Mouse (Mus musculus) kidney, postnatal 10 days (tissue): ENCODE data around the gene F7.
A peak's percentile ranks its signal among the peaks of the same experiment; 100 is the strongest.

Experiments
- DNase-seq: peaks from one replicate; pipeline ENCODE4 v3.0.0; 2021; ENCODE audit warnings: mixed read lengths

F7 gene

GRCm38 (mm10) chr8:13025487-13026224 lies at the start of gene F7:
TSS of gene F7 (plus strand) at chr8:13026034.
- peak; percentile 58 for DNase-seq

DNA sequence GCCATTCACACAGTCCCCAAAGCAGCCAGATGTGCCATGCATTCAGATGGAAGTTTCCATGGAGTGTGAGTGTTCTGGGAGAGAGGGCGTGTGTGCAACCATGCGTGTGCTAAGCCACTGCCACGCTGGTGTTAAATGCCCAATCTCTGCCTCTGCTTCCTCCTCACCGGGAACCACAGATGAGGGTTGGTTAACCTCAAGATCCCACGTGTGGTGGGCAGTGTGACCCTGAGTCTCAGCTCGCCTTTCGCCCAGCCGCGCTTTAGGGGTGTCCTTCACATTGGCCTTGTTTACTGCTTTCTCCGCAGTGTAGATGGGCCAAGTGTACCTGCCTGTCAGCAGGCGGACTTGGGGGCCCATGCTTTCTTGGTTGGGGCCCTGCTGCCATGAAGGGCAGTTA lies 49.5 kb upstream of the F7 start:
- DNase-seq = no peak

DNA sequence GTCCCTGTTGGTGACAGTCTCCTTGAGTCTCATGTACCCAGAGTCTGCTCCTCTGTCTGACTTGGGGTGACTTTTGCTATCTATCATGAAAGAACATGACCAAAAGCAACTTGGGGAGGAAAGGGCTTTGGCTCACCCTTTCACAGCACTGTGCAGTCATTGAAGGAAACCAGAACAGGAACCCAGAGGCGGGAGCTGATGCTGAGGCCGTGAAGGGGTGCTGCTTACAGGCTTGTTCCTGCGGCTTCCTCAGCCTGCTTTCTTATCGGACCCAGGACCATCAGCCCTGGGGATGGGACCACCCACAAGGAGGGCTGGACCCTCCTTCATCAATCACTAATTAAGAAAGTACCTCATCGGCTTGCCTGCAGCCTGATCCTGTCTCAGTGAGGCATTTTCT lies 49.1 kb upstream of the F7 start:
- DNase-seq = no peak

- no peak for DNase-seq
Measured at GRCm38 (mm10) chr8:12977325-12977724, 48.5 kb upstream of the F7 start.

DNA sequence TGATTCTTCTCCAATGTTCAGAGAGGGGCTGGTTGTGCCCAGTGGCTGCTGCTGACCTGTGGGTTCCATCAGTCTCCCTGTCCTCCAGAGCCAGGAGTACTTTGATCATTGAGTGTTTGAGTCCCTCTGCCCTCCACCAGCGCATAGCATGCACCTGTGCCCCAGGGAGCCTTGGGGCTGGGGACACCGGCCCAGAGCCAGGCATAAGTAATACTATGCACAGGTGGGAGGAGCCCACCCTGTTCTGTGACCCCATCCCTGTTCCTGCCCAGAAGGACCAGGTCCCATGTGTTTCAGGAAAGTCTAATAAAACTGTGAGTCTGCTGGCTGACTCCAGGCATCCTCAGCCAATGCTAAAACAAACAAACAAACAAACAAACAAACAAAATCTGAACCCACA lies 47.5 kb upstream of the F7 start:
- DNase-seq = no peak

DNA sequence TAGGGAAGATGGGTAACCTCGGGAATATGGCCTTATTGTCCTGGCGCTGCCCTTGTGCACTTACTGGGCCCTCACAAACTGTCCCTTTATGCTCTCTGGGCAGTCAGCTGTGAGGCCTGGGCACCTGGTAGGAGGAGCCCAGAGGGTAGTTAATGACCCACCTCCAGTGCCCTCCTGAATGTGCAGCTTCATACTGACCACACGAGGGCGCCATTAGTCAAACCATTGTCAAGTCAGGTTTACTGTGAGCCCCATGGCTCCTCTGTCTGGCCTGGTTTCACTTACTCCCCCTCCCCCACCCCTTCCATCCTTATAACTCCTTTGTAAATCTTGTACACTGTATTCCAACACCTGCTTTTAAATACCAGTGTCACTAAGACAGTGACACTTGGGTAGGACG lies 47.1 kb upstream of the F7 start:
- peak; percentile 72 for DNase-seq

DNA sequence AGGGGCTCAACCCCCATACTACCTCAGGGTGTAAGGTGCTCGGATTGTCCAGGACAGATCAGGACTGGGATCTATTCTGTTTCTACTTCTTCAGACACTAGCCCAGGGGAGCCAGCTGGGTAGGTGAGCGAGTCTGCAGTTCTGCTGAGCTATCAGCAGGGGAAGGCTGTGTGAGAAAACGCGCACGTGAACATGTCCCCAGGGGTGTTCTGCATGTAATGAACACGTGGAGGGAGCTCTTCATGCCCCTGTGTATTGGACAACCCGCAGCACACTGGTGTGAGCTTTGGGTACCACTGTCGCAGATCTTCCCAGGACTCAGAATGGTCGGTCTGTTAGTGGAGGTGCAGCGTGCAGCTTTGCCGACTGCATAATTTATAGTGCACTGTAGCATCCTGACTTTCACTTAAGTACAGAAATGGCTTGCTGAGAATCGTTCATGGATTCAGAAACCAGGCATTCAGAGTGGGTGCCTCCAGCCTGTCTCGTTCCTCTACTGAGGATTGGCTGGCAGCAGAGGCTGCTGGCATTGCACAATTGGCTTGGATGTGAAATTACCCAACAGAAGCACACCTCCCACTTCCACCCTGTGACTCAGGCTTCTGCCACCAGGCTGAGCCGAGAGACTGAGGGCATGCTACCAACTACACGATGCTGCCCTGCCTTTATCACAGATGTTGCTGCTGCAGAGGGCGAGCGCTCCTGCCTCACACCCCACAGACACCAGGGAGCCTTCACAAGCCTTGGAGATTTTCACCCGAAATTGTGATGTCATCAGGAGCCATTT lies 42.0 kb upstream of the F7 start:
- DNase-seq = no peak

DNA sequence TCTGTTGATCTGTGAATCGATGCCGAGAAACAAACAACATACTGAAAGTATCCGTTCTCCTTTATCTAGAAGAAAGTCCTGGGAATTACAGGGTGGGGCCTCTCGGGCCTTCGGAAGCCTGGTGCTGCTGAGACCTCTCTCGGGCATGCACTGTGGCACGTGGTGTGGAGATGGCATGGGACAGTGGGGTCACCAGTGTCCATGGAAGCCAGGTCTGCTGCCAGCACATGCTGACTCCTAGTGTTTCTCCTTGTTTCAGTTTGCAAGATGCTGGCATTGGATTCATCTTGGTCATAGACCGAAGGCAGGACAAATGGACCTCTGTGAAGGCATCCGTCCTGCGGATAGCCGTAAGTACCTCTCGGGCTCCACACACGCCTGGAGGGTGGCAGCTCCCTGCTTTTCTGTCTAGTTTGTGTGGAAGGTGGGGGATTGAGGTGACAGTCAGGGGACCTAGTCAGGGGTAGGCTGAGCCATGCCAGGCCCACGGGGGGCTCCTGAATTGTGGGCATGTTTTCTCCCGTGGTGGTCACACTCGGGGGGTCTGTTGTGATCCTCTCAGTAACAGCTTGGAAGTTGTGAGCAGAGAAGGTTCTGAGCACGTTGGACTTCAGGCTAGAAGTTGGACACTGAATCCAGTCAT lies 41.1 kb upstream of the F7 start:
- DNase-seq = no peak

- DNase-seq = no peak
Measured at GRCm38 (mm10) chr8:12985259-12985658, 40.6 kb upstream of the F7 start.

DNA sequence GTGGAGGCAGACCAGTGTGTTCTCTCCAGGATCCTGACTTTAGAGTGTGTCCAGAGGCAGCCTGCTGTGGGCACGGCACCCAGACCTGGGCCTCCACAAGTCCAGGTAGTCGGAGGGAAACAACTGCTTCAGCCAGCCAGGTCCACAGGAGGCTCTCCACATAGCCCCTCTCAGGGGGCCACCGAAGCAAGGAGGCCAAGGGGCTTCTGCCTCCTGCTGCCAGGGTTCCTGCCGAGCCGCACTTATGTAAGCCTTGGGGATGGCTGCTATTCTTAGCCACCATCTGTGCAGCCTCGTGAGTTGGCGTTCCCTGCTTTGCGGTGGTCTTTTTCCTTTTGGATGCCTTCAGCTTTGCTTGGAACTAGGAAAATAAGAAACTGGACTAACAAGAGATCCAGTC lies 38.3 kb upstream of the F7 start:
- no peak for DNase-seq

GRCm38 (mm10) chr8:12988722-12989430 lies 37.0 kb upstream of the F7 start:
- DNase-seq = no peak

DNA sequence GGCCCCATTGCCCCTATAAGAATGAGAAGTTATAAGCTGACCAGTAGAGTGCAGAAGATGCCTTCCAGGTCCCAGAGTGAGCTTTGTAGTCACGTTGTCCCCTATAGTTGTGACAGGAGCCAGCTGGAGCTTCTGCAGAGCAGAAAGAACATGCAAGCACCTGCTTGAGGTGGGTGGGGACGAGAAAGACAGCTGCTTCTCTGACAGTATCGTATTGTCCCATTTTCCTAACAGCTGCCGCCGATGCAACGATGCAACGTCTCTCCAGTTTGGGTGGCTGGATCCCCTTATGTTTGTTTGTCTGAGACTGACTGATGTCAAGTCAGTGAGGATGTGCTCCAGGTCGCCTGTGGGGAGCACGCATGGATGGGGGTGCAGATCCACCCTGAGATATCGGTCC lies 34.4 kb upstream of the F7 start:
- no peak for DNase-seq

- no peak for DNase-seq
Measured at GRCm38 (mm10) chr8:12994468-12994867, 31.4 kb upstream of the F7 start.

- DNase-seq = no peak
Measured at GRCm38 (mm10) chr8:12995481-12995880, 30.4 kb upstream of the F7 start.

- DNase-seq = no peak
Measured at GRCm38 (mm10) chr8:12996831-12997275, 29.0 kb upstream of the F7 start.

- no peak for DNase-seq
Measured at GRCm38 (mm10) chr8:12998331-12998730, 27.5 kb upstream of the F7 start.

- peak; percentile 33 for DNase-seq
Measured at GRCm38 (mm10) chr8:12999793-13000192, 26.0 kb upstream of the F7 start.

DNA sequence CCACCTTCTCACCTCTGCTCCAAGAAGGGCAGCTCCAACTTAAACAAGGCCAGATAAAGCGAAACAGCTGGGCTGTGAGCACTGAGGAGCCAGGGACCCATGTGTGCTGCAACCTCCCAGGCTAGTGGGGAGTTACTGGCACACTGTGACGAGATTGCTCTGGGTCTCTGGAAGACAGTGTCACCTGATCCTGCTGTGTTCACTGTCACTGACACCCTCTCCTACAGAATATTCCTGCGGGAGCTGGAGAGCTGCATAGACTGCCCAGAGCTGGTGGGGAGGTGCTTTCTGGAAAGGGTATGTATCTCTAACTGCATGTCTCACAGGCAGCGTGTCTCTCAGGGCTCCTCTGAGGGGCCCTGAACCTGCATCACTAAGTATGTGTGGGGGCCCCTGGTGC lies 18.4 kb upstream of the F7 start:
- DNase-seq = no peak

DNA sequence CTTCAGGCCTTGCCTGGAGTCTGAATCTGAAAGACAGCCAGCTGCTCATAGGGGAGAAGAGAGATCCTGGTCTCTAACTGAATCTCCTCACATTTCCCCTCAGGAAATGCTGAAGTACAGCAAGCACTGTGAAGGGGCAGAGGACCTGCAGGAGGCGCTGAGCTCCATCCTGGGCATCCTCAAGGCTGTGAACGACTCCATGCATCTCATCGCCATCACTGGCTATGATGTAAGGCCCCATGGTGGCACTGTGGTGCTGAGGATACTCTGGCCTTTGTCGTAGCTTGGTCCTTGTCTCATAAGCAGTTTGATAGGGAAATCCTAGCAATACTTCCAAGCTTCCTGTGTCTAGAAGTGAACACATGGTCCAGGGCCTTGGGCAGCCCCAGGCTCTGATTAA lies 15.5 kb upstream of the F7 start:
- no peak for DNase-seq

DNA sequence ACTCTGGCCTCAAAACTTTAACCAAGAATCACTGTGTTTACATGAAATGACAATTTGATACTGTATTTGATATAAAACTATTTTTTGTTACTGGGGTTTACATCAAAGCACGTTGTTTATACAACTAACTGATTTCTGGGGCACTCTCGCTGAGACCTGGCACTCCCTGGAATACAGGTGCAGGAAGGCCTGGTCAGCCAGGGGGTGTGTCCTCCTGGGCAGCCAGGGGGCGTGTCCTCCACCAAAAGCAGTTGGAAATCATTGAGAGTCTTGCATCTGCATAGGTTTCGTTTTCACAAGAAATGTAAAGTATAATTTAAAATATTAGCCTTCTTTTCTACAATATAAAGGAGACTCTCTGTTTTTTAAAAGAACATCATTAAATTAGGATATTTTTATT lies 6.3 kb upstream of the F7 start:
- DNase-seq = no peak

DNA sequence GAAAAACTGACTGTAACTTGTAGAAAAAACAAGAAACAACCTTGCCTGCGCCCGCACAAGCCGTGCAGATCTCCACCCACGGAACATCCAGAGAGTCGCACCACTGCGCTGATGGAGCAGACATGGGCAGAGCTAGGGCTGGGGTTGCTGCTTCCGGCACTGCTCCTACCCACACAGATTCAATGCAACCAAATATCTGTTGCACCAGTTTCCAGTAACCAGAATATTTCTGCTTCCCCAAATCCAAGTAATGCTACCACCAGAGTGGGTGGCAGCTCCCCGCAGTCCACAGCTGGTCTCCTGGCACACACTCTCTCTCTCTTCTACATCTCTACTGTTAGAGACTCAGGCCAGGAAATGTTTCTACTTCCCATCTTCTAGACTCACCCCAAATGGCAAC lies 4.0 kb upstream of the F7 start:
- DNase-seq = no peak

- no peak for DNase-seq
Measured at GRCm38 (mm10) chr8:13027615-13028014, 1.8 kb downstream of the F7 start.

DNA sequence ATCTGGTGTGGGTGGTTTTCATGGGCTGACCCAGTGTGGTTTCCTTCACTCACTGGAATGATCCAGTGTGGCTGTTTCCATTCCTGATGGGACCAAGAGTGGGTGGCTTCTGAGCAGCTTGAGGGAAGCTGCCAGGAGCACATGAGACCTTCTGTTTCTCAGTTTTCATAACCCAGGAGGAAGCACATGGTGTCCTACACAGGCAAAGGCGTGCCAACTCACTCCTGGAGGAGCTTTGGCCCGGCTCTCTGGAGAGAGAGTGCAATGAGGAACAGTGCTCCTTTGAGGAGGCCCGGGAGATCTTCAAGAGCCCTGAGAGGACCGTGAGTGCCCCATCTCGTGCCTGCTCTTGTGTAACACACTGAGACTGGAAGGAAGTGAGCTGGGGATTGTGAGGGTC lies 2.6 kb downstream of the F7 start:
- DNase-seq = no peak
